Mouse (Mus musculus): Measurements from ENCODE around the gene Mag.

DNA sequence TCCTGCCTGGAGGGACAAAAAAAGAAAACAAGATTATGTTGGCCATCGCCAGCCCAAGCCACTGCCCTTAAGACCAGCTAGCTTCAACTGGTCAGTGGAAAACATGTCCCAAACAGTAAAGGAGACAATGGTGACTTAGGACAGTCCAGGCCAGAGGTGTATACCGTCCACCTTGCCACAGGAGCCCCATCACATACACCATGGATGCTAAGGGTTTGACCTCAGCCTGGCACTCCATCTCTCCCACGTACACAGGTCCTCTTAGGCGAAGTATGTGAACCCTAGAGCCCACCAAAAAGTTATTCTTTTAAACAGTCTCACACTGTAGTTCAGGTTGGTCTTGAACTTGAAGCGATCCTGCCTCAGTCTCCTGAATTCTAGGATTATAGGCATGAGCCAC is 48.2 kb upstream of the Mag start:
- TF ChIP-seq CTCF (IDR thresholded peaks at IDR 0.05; ENCODE audit: control insufficient read depth, insufficient read depth, low read length) (no peak), POLR2A (IDR thresholded peaks at IDR 0.05; ENCODE audit: borderline replicate concordance, control insufficient read depth, low read depth, low read length) (no peak)

Data from bone marrow, adult 2 months (tissue).